Mouse (Mus musculus) mature B cell (primary cell): ENCODE measurements around the gene Crygd.

Experiments
- in situ Hi-C: fragments of 300-500 bp; cut with MboI; formaldehyde crosslinking; loops from 2 replicates; pipeline ENCODE4 v1.14.3; 2019

Gene Crygd

DNA sequence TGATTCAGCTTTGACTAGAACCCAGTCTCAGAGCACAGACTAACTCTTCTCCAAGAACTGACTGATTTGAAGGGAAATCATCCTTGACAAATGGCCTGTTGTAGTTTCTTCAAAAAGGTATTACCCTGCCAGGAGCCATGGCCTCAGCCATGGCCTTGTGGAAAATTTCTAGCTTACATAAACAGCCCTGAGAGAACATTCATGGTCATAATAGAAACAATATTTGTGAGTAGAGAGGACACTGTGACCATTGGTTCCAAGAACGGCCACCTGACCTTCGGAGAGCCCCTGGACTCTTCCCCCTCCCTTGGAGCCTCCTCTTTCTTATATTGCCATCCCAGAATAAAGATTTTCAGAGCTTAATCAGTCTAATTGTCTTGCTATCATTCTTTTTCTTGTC, 19.8 kb downstream of the Crygd start:
- in situ Hi-C loops = no loop called here

DNA sequence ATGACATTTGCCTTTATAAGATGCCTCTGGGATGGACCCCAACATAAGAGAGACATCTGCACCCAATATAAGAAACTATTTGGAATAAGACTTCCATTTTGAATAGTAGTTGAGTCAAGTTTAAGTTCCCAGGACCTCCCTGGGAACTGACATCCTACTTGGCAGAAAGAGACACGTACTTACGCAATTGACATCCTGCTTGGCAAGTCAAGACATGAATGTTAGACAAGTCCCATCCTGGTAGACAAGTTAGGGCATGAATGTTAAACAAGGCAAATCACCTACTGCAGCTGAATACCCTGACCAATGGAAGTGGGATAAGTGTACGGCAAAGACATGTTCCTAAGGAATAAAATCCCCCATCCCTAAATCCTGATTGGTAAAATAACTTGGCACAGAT, 21.4 kb downstream of the Crygd start:
- in situ Hi-C loops = no loop called here

DNA sequence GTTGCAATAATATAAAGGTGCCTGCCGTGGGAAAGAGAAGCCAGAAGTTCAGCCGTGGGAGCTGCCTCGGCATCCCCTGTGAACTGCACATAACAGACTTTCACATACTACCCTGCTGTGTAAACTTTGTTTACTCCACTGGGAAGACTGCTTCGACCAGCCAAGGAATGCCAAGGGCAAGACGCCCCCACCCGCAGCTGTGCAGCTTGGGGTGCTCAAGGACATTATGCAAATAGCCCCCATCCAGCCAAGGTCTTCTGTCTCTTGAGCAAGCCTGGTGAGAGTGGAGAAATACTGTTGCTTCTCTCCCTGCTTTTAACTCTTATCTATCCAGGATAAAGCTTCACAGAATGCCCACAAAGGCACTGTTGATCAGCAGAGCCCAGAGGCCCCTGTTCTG, 22.4 kb downstream of the Crygd start:
- in situ Hi-C loops = no loop called here

DNA sequence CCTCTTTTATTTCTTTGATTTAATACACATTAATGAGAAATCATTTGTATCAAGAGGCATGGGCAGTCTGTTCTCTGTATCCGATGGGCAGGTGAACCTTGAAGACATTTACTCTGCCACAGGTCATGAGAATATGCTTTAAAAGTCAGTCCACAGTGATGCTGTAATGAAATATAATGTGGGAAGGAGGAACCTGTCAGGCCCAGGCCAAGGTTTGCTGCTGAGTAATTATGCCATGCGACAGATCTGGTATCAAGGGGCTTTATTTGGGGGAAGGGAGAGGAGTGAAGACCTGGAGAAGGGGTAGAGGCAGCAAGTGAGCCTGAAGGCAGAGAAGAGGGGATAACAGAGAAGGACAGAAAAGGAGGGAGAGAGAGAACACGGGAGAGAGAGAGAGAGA, 23.6 kb downstream of the Crygd start:
- in situ Hi-C loops = no loop called here

DNA sequence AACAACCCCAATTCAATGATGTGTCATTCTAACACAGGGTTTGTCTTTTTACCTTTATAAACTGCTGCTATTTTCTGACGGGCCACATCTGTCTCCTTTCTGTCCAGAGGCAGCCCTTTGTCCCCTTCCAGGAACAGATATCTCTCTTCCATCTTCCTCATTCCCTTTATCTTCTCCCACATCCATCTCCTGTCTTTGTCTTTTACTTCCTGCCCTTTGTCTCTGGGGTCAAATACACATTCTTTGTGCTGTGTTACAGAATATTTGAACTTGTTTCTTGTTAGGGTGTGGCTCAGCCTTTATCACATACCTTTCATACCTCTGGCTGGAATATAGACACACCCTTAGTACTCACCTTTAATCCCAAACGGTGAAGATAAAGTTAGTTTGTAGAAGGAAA, 25.7 kb downstream of the Crygd start:
- in situ Hi-C loops = no loop called here

DNA sequence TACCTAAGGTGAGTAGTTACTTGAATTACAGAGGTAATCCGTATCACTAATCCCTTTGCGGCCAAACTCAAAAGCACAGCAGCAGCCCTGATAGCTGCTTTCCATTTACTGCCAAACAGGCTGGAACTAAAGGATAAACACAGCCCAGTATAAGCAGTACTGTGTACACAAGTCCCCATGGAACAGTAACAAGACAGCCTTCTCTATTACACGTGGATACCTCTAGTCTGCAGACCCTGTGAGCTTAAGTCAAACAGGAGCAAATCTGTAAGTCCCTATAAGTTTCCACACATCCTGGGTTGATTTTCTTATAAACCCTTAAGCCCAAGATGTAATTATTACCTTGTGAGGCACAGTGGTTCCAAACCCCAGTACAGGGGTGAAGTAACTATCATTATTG, 27.7 kb downstream of the Crygd start:
- in situ Hi-C loops = no loop called here

DNA sequence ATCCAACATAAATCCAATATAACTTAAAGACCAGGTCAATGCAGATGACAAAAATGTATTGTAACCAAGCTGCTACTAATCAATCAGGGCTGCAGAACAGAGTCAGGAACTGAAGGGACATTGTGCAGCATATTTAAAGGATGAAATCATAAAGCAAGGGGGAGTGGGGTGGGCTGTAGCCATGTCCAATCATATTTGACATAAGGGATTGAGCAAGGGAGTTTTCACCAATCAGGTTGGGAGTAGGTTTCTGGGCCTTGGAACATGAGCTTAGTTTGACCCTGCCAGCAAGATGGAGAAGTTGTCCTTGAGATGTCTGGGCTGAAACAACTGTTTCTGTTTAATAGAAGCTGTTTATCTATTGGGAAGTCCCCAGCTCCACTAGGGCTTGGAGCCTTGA, 30.6 kb downstream of the Crygd start, which contains the start of gene Akr1cl:
Akr1cl (minus strand) TSS at position 119 of the 400 bp plus-strand sequence.
- in situ Hi-C loops = no loop called here

DNA sequence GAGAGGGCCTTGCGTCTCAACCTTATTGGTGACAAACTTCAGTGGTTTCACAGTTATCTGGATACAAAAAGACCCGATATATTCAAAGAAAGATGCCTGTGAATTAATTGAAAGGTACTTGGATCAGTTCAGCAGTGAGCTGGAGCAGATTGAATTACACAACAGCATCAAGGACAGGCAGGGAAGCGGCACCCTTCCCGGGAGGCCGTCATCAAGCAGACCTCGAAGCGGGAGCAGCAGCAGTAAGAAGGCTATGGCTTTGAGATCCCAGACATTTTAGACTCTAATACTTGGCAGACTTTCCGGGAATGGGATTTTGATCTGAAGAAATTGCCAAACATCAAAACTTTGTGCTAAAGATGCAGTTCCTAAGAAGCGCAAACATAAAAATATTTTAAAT, 35.0 kb downstream of the Crygd start:
- in situ Hi-C loops = no loop called here

DNA sequence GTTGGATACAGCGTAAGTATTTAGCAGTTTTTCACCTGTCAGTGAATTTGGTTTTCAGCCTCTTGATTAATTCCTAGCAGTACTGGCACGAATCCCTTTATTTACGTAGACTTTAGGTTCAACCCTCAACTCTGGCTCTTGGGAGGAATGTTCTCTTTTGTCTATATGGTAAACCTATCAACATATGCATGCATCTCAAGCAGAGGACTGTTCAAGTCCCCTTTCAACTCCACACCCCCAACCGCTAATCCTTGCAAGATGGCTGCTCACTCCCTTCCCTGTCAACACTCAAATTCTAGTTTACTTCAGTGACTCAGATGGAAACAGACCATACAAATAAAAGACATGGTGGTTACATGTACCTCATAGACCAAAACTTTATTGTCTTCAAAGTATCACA, 50.5 kb downstream of the Crygd start:
- in situ Hi-C loops = no loop called here
